Mouse (Mus musculus) layer of hippocampus, adult 9-11 months (tissue): Measurements from ENCODE around the gene Celf5.
A peak's percentile ranks its signal among the peaks of the same experiment; 100 is the strongest.

Experiments
- DNase-seq: peaks from one replicate; pipeline ENCODE4 v3.0.0; 2022

The Celf5 gene

DNA sequence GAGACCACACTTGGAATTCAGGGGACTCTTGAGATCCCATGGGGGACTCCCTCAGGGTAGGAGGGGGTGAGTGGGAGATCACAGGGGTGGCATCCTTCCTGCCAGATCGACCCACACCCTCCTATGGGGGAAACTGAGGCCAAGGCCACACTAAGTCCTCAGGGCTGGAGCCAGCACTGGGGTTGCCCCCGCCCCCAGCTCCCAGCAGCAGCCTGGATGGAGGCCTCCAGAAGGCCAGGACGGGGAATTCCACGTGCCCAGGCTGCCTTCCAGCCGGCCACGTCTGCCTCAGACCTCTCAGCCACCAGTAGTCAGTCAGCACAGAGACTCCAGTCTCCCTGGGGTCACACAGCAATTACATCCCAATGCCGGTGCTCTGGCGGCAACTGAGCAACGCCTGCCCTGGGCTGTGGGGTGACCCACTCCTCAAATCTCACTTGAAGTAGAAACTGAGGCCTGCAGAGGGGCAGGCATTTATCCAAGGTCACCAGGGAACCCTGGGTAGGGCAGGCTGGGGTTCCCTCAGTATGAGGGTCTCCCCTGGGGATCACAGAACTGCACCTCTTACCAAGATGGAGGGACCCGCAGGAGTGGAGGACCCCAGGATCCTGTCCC lies 57.2 kb downstream of the Celf5 start:
- DNase-seq = peak; percentile 34

DNA sequence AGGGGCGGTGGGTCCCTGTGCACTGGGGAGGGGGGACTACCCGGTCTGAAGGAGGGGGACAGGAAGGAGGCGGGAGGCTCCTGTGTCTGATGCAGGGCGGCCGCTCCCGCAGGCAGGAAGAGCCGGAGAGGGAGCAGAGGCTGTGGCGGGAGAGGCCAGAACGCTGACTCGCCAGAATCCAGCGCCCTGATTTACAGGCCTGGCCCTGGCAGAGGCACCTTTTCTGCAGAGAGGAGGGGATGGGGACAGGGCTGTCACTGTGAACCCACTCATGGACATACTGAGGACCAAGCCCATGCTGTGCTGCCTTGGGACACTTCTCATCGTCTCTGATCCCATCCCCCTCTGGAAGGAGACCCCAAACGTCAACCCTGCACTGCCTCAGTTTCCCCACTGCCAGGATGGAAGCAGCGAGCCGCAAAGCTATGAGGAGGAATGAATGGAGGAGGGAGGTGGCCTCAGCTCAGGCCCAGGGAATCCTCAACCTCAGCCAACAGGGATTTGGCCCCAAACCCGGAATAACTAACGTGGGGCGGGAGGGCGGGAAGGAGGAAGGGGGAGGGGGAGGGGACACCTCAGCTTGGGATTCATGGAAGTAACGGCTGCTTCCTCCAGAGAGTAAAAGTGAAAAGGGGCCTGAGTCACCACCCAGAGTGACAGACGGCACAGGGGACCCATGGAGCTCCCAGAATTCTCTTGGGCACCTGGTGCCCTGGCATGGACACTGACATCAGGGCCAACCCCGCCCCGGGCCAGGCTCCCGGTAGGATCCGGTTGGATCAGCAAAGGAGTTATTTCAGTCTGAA lies 58.1 kb downstream of the Celf5 start:
- peak; percentile 20 for DNase-seq

DNA sequence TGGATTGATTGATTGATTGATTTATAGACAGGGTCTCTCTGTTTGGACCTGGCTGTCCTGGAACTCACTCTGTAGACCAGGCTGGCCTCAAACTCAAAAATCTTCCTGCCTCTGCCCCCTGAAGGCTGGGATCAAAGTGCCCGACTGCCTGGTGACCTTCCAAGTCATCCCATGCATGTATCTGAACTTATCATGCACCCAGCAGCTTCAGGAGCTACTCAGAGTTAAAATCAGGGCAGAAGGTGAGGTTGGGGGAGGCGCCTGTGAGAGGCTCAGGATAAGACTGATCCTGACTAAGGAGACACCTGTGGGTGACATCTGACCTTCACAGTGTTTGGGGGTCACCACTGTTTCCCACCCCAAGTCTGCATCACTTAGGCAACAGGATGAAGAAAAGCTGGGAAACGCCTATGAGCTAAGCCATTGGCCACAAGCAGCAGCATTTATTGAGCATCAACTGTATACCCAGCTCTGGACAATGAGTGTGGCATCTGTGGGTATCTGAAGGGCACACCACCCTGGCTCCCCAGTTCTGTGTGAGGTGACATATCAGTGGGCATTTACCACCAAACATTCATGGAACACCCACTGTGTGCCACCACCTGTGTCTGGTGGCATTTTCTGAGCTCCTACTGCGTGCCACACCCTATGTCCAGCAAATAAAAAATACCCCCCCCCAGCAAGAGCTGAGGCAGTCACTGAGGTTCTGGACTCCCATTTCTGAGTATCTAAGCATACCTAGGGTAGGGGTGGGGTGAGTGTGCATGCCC lies 58.8 kb downstream of the Celf5 start:
- DNase-seq = peak; percentile 4

DNA sequence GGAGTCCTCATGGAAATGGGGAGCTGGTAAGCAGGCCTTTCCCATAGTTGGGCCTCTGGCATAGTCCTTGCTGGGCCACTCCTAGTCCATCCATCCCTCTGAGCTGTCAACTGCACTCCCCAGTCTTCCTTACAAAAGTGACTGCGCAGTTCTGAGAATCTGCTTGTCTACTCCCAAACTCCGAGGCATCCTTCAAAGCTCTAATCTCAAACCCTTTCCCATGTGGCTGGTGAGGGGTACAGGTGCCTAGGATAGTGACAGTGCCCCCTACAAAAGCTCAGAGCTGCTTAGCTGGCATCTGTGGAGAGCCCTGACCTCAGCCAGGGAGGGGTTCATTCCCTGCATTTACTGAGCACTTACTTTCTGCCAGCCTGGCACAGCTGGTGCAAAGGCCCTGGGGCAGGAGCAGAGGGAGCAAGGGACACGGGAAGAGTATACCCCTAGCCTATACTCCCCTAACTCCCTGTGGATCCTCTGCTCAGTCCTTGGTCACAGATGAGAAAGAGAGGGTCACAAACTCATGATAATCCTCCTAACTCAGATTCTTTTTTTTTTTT lies 59.8 kb downstream of the Celf5 start:
- DNase-seq = no peak

DNA sequence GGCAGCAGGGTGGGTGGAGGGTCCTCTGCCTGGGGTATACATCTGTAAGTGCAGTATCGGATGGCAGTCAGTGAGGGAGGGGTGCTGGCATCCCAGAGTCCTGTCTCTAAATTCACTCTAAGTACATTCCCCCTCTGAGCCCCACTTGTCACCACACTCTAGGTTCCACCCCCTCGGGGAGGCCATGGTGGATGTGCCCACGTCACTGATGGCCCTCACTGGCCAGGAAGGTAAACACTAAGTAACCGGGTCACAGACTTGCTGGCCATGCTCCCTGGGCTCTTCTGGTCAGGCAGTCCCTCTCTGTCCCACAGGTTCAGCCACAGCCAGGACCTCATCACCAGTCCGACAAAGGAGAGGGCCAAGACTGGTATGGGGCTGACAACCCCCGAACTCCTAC lies 60.3 kb downstream of the Celf5 start:
- peak; percentile 4 for DNase-seq

DNA sequence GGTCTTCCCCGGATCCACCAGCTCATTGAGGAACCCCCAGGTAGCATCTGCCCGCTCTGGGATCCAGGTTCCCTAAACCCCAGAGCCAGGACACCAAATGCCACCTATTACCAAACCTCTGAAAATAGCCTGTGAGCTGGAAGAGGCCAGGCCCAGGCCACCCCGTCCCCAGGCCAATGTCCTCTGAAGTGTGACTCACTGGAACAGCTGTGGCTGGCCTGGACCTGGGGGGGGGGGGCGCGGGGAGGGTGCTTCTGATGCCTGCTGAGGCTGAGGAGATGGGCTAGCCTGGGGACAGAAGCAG lies 60.8 kb downstream of the Celf5 start:
- no peak for DNase-seq

DNA sequence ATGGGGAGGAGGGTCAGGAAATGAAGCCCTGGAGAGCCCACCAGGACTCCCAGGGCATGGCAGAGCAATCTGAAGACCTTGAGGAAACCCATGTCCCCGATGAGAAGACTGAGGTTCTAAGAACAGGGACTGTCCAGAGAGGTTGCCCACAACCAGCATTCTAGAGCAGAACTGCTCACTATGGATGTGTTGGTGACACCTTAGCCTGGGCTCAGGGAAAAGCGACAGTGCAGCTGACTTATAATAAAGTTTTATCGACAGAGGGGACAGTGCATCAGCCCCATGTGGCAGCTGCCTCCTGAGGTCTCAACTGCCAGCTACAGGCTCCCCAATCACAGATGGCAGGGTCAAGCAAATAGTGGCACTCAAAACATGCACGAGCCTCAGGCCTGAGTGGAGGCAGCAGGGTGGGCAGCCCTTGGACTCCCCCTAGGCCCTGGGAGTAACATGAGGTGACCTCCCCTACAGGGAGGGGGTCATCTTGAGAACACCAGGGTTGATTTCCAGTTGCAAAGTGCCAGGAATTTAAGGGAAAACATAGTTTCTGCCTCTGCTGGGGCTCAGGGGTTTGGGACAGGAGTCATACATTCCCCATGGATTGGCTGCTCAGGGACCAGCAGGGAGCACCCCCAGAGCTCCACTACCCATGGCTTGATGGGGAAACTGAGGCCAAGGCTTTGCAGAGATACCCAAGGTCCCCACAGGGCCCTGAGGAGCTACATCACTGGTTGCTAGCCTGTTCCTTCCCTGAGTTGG lies 61.3 kb downstream of the Celf5 start:
- peak; percentile 4 for DNase-seq

DNA sequence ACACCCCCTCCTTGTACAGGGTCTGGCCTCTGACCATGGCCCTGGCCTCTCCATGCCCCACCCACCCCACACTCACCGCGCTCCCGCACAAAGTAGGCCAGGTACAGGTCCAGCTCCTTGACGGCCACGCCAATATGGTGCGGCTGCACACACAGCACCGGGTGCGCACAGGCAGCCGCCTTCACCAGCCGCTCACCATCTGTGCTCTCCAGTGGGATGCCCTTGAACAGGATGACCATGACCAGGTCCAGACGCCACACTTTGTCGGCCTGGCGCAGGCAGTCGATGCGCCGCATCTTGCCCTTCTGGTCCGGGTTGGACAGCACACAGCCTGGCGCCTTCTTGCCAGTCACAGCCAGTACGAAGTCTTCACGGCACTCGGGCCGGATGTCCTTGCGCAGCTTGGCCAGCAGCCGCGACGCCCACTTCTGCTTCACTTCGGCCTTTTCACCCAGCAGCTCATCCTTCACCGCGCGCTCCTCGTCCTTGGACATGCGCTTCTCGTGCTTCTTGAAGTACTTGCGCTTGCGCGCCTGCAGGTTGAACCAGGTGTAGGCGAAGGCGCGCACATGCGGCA lies 62.2 kb downstream of the Celf5 start:
- DNase-seq = peak; percentile 27

DNA sequence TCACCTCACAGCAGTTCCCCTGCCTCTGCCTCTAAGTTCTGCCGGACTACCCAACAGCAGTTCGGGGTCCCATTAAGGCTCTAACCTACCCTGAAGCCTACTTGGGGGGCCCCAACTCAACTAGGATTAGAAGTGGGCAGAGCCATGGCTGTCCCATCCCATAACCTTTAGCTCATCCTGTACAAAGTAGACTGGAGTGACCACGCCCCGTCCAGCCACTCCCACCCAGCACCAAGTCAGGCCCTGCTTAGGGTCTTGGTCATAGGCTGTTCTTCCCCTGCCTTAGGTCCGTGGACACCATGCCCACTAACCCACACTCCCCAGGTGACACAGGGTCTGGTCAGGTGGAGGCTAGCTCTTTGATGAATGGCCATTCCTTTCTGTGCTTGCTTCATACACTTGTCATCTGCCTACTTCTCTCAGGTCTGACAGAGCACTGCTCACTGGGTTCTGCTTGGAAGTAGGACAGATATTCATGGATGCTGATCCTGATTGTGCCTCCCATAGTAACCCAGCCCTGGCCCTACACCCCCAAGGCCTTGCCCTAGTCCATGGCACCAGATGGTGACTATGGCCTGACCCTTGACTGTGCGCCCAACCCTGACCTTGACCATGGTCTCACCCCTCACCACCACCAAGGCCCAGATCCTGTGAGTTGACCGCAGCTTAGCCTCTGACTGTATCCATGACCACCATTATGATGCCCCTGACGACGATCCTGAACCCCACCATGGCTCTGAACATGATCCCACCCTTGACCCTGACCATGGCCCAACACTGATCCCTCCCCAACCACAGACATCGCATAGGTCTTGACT lies 63.2 kb downstream of the Celf5 start:
- DNase-seq = peak; percentile 6

DNA sequence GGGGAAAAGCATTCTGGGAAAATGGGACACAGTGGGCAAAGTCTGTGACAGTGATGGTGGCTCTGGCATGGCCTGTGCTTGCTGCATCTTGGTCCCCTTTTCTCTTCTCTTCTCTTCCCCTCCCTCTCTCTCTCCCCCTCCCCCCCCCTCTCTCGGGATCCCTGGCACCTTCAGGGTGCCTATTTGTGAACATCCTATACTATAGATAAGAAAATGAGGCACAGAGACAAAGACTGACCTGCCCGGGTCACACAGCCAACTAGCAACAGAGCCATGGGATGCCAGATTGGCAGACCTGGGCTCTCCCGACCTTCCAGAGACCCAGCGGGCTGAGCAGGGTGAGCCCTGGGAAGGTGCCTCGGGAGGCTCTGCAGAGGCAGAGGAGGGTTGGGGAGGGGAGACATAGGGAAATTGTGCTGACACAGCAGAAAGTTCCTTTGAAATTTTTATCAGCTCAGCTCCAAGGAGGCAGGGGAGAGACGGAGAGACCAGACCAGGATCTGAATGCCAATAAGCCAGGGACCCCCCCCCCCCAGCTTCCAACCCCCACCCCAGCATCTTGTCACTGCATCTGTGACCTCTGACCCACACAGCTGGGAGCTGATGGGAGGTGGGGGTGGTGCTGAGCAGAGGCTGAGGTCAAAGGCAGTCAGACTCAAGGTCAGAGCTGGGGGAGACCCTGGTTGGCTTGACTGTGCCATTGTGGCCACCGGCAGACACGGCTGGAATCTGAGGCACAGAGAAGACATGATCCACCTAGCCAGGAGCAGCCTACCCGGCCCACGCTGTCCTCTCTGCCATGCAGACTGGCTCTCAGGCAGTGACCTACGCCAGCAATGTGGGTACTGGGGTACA lies 64.1 kb downstream of the Celf5 start:
- DNase-seq = peak; percentile 3

DNA sequence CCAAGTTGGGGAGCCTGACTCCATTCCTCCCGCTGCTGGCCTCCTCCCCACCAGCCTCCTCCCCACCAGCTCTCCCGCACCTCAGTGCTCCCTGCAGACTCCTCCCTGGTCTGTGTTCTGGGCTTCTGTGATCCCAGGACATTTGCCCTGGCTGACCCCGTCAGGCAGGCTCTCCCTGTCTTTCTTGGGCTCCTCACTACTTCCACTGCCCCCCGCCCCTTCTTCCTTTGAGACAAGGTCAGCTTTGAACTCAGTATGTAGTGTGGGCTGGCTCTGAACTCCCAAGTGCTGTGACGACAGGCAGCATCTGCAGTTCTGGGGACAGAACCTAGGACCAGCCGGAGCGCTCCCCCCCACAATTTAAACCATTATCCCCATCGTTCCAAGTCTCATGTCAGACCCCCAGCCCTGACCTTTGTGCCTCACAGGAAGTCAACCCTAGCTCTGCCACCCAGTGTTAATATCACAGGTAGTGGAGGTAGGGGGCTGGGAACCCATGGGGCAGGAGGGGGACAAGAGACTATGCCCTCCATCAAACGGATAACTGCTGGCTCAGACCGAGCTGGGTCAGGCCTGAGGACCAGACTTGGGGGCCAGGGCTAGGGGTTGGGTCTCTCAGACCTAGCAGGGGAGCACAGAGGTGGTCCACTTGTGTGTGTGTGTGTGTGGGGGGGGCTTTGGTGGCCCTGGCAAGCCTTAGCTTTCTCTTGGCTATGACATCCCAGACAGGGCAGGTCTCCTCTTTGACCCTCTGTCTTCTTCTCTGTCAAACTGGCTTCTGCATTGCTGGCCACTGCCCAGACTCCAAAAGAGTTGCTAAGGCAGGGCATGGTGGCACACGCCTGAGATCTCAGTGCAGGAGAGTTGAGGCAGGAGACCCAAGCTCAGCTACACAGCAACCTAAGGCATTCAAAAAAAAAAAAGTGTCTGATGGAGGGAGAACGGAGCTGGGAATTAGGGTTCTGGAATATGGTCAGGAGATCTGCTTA lies 65.0 kb downstream of the Celf5 start:
- DNase-seq = peak; percentile 7

DNA sequence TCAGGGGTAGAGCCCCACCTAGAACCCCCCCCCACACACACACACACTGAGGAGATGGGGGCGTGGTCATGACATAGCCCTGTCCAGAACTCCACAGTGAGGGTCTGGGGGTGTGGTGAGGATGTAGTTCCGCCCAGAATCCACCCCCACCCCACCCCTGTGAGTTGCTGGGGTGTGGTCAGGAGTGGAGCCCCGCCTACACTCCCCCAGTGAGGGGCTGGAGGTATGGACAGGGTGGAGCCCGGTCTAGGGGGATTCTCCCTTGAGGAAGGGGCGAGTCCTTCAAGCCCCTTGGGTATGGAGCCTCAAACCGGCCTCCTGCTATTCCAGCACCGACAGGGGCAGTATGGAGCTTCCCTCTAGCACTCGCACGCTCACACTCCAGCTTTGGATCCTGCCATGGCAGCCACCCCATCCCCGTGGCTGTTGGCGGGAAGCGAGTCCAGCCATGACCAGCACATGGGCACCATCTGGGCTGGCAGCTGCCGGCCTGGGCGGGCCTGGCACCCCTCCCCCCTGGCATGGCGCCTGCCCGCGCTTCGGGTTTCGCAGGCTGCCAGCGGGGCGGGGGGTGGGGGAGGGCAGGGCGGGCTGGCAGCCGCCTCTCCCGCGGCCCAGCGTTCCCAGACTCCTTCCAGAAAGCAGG lies 65.8 kb downstream of the Celf5 start:
- peak; percentile 93 for DNase-seq

DNA sequence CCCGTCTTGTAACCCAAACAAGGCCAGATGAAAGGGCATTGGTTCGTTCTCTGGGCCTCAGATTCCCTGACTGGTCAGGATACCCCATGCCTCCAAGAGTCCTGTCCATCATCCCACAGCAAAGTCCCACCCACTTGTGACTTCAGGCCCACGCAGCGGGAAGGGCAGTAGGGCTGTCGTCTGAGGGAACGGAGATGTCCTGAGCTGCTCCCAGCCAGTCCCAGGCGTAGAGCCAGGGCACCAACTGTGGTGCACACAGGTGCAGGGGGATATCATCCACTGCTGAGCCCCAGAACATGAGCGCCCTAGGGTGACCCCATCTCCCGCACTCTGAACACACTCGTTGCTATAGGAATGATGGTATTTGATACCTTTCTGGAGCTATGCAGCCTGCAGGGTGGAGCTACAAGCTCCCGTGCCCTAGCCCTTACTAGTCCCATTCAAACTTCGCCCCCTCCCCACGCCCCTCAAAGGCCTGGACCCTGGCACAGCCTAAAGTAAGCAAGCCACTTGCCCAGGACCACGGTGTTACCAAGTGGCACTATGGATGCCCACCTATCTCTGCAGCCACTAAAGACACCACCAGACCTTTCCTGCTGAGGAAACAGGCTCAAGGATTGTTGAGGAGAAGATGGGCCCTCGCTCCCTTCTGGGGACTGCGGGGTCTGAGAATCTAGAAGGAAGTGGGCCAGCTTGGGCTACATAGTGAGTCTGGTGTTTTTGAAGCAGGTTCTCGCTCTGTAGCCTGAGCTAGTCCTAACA lies 66.8 kb downstream of the Celf5 start:
- DNase-seq = no peak

DNA sequence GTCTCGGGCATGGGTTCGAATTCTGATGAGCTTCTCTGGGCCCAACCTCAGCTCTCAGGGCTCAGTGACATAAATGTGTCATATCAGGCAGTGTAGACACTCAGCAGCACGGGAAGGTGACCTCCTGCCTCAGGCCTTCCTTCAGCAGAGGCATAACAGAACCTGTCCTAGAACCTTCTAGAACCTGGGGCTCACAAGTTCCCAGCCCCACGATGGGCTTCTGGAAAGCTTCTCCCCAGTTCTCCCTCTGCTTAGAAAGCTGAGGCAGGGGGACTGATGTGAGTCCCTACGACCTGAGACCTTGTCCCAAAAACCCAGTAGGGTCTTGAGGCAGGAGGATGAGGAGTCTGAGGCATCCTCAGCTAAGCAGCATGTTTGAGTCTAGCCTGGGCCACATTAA lies 67.4 kb downstream of the Celf5 start:
- DNase-seq = no peak

DNA sequence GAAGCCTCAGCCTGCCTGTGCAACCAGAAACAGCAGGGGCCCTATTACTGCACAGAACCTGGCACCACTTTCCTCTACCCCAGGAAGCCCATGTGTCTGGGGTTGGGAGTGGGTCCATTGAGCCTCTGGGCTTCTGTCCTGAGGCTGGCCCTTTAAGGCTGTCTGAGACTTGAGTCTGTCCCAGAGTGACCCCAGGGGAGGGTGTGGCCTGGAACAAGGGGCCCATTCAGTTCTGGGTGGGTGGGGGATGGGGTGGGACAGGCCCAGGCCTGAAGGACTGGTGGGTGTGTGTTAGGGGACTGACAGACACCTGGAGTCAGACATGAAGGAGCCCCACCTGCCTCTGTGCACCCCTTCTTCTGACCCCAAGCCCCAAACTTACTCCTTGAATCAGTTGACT lies 67.8 kb downstream of the Celf5 start:
- DNase-seq = no peak

DNA sequence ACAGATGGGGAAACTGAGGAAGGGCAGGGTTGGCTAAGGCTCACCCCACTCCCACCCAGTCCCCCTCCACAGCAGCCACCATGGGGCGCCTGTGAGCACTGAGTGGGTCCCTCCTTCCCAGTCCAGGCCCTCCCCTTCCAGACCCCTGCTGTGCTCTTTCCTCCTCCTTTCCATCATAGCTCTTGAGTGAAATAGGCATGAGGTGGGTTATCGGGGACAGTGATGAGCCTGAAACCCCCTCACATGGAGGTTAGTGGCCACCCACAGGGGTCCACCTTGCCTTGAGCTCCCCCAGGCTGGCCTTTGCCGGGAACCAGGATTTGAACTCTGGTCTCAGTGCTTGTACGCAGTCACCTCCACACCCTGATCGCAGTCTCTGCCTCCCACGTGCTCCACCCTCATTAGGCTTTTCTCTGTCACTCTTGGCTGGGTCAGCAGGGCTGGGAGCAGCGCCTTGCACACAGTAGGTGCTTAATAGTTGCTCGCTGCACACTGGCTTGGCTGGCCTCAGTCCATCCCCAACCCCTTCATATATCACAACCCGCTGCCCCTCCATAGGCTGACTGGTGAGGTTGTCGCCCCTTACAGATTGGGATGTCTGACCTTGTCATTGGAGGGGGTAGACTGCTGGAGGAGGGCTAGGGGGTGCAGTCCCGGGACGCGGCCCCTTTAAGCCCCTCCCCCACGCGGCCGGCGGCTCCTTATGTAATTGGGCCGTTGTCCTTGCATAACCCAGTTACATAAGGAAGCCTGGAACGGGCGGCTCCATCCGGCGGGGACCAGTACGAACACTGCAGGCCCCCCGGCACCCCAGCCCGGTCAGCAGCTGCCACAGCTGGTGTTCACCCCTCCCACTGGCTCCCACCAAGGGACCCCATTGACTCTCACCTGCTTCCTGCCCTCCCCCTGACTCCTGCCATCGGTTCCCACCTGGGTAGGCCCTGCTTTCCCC lies 68.9 kb downstream of the Celf5 start:
- peak; percentile 86 for DNase-seq
